Mouse (Mus musculus) 416B (cell line): Measurements from ENCODE around the gene Asic4.

Experiments used
- DNase-seq: peaks from one replicate; pipeline ENCODE4 v3.0.0; 2011; ENCODE audit warnings: low read depth

The Asic4 gene

DNA sequence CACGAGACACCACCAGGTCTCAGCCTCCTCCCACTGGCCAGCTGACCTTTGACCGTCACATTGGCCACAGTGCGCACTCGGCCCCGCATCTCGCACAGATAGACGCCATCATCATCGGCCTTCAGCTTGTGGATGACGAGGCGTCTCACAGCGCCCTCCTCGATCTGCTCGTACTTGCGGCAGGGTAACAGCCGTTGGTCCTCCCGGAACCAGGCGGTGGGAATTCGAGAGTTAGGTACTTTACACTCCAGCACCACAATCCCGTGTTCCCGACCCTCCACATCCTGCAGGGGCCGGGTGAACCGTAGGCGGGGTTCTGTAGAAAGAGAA, 53.4 kb downstream of the Asic4 start:
- no peak for DNase-seq

DNA sequence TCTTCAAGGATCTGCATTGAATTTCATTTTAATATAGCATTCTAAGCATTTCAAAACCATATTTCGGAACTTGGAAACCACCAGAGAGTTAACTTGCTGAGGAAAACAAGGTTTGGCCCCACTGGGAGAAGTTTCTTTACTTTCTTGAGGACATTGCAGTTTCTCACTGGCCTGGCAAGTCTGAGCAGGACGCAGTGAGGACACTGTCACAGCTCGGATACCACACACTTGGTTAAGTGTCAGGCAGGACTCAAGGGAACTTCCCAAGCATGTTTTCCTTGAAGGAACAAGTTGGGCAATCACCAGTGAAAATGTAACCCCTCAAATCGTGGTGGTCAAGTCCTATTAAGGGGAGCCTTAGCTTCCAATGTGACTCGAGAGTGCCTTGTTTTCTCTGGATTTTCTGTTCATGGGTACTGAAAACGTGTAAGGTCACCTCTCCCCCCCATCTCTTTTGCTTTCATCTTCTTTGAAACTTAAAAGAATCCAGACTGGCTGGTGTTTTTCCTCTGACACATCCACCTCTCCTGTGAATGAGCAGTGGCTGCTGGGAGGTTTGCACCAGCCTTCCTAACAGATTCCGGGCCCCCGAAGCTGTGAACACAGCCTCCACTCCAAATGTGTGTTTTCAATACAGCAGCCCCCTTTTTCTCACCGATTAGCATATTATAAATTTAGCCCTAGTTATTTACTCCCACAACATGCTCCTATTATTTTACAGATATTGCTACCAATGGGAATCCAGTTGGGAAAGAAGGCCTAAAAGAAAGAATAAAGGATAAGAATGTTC, 54.2 kb downstream of the Asic4 start:
- no peak for DNase-seq

DNA sequence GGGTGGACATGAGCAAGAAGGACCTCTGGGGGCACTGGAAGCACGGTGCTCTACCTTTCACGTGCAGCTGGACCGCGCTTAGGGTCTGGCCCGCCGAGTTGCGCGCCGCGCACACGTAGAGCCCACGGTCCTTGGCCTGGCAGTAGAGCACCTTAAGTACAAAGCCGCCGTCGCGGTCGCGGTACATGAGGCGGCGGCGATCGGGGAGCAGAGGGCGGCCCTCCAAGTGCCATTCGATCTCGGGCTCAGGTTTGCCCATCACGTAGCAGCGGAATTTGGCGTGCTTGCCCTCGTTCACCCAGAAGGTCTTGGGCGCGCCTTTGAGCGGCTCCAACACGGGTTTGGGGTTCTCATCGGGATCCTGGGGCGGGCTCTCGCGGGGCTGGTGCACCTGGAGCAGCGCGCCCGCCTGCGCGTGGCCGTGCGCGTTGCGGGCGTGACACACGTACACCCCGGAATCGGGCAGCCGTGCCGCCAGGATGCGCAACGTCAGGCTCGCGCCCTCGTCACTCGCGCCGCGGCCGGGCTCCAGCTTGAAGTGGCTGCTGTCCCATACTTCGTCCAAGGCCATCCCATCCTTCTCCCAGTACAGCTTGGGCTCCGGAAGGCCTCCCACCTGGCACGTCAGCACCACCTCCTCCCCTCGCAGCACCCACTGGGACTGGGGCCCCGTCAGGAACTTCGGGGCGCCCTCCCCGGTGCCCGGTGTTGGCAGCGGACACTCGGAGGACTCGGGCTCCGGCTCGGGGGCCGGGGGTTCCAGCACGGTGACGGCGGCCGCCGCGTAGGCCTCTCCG, 55.1 kb downstream of the Asic4 start:
- no peak for DNase-seq

DNA sequence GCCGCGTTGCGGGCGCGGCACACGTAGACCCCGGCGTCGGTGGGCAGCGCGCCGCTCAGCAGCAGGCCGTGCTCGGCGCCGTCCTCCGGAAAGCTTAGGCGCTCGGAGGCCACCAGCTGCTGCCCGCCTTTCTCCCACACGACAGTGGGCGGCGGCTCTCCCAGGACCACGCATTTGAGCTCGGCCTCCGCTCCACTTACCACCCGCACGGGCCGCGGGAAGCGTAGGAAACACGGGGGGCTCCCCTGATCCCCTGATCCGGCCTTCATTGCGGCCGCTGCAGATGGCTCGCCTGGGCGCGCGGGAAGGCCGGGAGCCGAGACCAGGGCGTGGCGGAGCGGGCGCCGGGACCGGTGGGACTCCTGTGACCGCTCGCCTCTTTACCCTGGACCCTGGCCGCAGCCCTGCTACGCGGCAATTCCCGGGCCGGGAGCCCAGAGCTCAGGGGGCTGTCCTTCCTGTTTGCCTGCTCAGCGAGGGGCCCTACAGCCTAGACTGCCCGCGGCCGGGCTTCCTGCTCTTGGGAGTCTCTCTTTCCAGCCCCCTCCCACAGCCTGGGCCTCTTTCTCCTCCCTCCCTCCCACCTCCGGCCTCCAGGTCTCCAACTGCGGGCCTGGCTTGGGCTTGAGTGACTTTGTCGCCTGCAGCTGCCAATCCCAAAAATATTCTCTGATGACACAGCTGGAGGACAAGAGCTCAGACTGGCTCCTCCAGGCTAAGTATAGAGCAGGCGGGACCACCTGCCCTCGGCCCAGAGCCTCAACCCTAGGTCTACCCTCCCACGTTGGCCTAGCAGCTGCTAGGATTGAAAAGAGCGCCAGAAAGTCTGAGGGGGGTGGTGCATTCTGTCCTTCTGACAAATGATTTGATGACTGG, 56.0 kb downstream of the Asic4 start, which contains the start of gene Obsl1:
Gene Obsl1, minus strand, starts transcription at position 497 of the 876 bp plus-strand sequence.
- DNase-seq = no peak

DNA sequence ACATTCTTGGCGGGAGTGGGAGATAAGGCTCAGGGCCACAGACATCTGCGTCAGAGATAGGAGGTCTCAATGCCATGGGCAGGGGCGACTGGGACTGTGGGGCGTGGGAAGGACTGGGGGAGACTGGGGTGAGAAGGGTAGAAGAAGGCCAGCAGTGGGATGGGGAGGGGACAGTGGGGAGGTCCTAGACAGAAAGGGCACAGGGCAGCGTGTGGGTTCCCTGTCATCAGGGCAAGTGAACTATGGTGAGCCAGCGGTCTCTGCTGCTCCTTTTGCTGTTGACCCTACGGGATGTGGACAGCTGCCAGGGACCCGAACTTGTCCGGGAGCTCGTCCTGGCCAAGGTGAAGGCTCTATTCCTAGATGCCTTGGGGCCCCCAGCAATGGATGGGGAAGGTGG, 56.8 kb downstream of the Asic4 start, which contains the start of gene Inha:
Gene Inha, plus strand, starts transcription at position 72 of the 400 bp plus-strand sequence.
- no peak for DNase-seq

DNA sequence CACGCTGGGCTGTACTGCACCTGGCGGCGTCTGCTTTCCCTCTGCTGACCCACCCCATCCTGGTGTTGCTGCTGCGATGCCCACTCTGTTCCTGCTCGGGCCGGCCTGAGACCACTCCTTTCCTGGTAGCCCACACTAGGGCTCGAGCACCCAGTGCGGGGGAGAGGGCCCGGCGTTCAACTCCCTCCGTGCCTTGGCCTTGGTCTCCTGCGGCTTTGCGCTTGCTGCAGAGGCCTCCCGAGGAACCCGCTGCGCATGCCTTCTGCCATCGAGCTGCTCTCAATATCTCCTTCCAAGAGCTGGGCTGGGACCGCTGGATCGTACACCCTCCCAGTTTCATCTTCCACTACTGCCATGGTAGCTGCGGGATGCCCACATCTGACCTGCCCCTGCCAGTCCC, 59.4 kb downstream of the Asic4 start:
- DNase-seq = no peak

DNA sequence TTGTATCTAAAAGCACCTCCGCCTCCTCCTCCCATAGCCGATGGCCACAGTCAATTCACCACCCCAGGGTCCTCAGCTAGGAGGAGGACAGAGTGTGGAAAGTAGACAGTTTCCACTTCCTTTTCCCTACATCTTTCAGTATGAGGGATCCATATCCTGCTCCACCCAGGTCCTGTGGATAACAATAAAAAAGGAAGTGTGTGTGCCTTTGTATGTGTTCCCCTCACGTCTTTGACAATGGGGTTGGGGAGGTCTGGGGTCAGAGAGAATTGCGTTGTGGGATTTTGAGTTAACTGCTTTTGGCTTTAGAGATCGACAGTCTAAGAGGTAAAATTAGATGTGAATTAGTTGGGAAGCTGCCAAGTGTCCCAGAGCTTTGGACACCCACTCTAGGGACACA, 59.9 kb downstream of the Asic4 start:
- no peak for DNase-seq

DNA sequence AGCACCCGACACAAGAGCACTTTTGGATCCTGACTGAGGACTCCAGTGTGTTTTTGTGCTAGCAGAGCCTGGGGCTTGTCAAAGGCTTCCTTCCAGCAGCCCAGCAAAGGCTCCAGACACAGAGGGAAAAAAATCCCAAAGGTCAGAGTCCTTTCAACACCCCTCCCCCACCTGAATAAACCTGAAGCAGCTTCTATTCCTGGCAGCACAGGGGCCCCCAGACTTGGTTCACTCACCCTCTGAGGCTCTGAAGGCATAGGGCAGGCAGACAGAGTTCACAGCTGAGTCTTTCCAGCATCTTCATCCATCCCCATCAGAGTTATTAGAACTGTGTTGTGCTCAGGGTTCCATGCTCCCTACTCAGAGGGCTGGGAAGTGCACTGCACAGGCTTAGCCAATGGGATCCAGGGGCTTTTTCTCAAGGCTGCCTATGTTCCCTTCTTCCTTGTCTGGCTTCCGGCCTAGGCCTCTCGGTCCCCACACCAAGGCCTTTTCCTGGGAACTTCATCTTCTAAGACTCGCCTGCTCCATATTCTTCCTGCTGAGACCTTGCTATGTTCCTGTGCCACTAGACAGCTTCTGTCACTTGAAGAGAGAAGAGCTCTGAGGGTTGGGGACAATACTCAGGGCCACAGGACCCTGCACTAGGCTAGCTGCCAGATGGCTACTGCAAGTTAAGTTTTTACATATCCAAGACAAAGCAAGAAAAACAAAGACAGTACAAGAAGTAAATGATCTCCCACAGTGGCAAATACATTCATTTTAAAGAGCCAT, 61.4 kb downstream of the Asic4 start:
- DNase-seq = no peak

GRCm38 (mm10) chr1:75512550-75512949, 62.3 kb downstream of the Asic4 start:
- DNase-seq = no peak

GRCm38 (mm10) chr1:75516703-75517380, 66.6 kb downstream of the Asic4 start:
- DNase-seq = no peak

- DNase-seq = no peak
Measured at GRCm38 (mm10) chr1:75517984-75518383, 67.7 kb downstream of the Asic4 start.

DNA sequence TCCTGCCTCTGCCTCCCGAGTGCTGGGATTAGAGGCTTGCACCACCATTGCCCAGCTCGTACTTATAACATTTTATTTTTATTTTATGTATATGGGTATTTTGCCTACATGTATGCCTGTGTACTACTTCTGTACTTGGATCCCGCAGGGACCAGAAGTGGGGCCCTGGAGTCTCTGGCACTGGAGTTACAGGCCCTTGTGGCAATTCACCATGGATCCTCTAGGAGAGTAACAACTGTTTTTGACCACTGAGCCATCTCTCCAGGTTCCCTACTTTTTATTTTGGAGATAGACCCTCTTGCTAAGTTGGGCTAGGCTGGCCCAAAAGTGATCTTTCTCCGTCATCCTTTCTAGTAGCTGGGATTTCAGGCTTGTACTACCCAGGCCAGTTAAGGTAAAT, 68.2 kb downstream of the Asic4 start:
- no peak for DNase-seq

- no peak for DNase-seq
Measured at GRCm38 (mm10) chr1:75519576-75519975, 69.3 kb downstream of the Asic4 start.

- DNase-seq = peak; percentile 94
Measured at GRCm38 (mm10) chr1:75521321-75522031, 71.2 kb downstream of the Asic4 start, which contains the start of gene Stk11ip. Gene Stk11ip, plus strand, starts transcription at chr1:75521529.
